Mouse (Mus musculus) olfactory bulb, adult 2 months (tissue): ENCODE measurements around the gene Fyb.

Source experiments
- CTCF ChIP-seq: fragments of 200-500 bp; IDR thresholded peaks from 2 replicates; pipeline ENCODE4 v1.5.1; 2012; ENCODE audit warnings: low read depth, mild to moderate bottlenecking, low read length, moderate library complexity; ENCODE audit not compliant: insufficient read depth
- POLR2A ChIP-seq: fragments of 200-500 bp; IDR thresholded peaks from 2 replicates; pipeline ENCODE4 v1.6.1; 2012; ENCODE audit warnings: mild to moderate bottlenecking, low read depth, low read length, moderate library complexity; ENCODE audit not compliant: insufficient read depth

- TF ChIP-seq POLR2A, result no peak
- TF ChIP-seq CTCF, result no peak
These were observed 24.1 kb upstream of the Fyb start for GRCm38 (mm10) chr15:6498396-6499070.
